Mouse (Mus musculus): Measurements from ENCODE around the gene Zfp638. TPM values are rescaled to one million over a fixed set of nuclear protein-coding genes. Genes with fewer than 3 reads are reported as not detected.

The Zfp638 gene
- 66.2 and 68.6 TPM in 2 replicates for polyA plus RNA-seq (2012; rRNA removed)

DNA sequence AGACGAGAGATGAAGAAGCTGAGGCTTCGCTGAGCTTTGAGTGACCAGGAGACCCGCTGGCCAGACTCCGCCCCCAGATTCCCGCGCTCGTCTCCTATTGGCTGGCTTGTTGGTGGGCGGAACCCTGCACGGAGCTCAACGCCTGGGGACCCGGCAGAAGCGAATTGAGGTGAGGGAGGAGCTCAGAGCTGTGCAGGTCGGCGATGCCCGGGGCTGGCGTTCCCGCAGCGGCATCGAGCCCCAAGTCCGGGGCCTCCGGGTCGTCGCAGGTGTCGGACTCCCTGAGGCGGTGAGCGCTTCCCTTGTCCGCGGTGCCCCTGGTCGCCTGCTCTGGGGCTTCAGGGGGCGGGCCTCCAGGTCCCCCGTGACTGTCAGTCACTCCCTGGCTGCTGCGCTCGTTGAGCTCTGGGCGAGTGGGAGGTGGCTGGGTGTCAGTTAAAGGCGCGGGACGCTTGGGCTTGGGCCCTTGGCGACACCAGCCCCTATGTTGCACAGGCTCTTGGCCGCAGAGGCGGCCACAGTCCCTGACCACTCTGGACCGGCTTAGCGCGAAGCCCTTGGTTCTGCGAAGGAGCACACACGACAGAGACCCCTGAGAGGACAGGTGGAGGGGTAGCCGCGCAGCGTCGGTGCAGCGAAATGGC, at the start of gene Zfp638:
Zfp638 (plus strand) TSS at position 156 of the 644 bp plus-strand sequence.

DNA sequence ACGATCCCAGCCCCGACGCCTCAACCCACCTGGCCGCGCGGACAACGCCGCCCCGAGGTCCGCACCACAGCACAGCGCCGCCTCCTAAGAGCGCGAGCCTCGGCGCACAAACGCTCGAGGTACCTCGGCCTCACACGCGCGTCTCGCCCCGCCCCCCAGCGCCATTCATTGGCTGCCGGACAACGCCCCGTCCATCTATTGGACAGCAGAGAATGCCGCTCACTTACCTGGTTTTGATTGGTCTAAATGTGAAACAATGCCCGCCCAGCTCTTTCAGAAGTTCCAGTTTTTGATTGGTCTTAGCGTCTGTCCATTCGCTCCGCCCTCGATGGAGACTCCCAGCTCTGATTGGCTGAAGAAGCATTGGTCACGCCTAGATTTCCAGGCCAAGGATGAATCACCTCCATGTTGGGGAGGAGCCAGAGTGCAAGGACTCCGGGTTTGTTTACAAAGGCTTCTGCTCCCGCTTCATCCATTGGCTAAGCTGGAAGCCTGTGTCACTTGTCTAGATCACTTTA, 35.2 kb upstream of the Zfp638 start, which contains the start of gene Paip2b:
Paip2b (minus strand) TSS at position 136 of the 518 bp plus-strand sequence.

DNA sequence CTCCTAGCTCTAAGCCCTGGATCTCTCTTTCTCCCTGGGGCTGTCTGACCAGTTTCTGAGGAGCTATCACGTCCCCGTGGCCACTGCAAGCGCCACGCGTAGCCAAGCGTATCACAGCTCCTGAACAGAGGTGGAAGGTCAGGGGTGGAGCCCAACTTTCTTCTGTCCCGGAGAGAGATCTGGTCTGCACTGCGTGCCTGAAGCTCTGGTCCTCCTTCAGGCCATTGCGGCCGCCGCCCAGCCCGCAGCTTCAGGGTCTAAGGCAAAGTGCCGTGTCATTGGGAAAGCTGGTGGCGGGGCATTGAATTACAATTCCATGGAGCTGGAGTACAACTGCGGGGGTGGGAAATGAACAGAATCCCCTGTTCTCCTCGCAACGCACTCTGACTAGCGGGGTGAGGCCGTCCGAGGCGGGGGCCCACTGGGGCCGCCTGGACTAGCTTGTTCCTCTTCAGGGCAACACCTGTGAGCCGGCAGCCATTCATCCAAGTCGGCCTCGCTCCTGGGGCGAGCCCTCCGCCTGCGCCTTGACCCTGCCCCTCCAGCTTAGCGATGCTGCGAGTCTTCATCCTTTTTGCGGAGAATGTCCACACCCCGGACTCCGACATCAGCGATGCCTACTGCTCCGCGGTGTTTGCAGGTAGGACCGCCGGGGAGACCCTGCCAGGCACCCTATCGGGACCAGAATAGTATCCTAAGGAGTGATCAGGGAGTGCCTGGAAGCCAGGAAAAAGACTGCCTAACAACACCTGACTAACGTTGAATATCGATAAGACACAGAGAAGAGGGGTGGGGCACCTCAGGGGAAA, 141.7 kb downstream of the Zfp638 start, which contains the start of gene Dysf:
Dysf (plus strand) TSS at position 228 of the 809 bp plus-strand sequence.

Other genes starting within 250 kb of the Zfp638 start
- not detected in 2 replicates for gene Clec4f, start 210.9 kb upstream of the Zfp638 start, polyA plus RNA-seq (2012; rRNA removed)
- gene Cd207, start 189.3 kb upstream of the Zfp638 start, polyA plus RNA-seq (2012; rRNA removed) = 0.03 and 0.05 TPM in 2 replicates
- not detected in 2 replicates for gene Vax2, start 155.8 kb upstream of the Zfp638 start, polyA plus RNA-seq (2012; rRNA removed)
- gene Atp6v1b1, start 124.1 kb upstream of the Zfp638 start, polyA plus RNA-seq (2012; rRNA removed) = 0.48 and 0.65 TPM in 2 replicates
- not detected in 2 replicates for gene Ankrd53, start 104.5 kb upstream of the Zfp638 start, polyA plus RNA-seq (2012; rRNA removed)
- 48.1 and 49.5 TPM in 2 replicates for gene Tex261, start 91.3 kb upstream of the Zfp638 start, polyA plus RNA-seq (2012; rRNA removed)
- gene Nagk, start 72.1 kb upstream of the Zfp638 start, polyA plus RNA-seq (2012; rRNA removed) = 58.7 and 61.4 TPM in 2 replicates
- 65.0 and 65.4 TPM in 2 replicates for gene Paip2b, start 35.4 kb upstream of the Zfp638 start, polyA plus RNA-seq (2012; rRNA removed)
- gene Dysf, start 141.5 kb downstream of the Zfp638 start, polyA plus RNA-seq (2012; rRNA removed) = 2.1 and 2.5 TPM in 2 replicates

Measured in central nervous system, embryonic 18 days (tissue).